Mouse (Mus musculus): Measurements from ENCODE around the gene Rb1. TPM values are rescaled to one million over a fixed set of nuclear protein-coding genes. Genes with fewer than 3 reads are reported as not detected.

The Rb1 gene
- polyA plus RNA-seq, 1 experiment from 2014 or later = 13.0 TPM

GRCm38 (mm10) chr14:73258181-73258580 lies 67.4 kb downstream of the Rb1 start:
- Histone ChIP-seq H3K27ac (ENCODE audit: low read length) (no peak overlapping the region), H3K4me1 (ENCODE audit: control insufficient read depth, insufficient read depth, low read length) (no peaks in the 10 kb centered on the region), H3K9ac (ENCODE audit: low read depth, low read length) (no peak overlapping the region), H3K27me3 (replicated peaks; ENCODE audit: control insufficient read depth, insufficient read depth, low read length) (no peaks in the 10 kb centered on the region), H3K4me3 (ENCODE audit: low read length) (no peak overlapping the region), H3K9me3 (ENCODE audit: control insufficient read depth, low read length) (no peaks in the 10 kb centered on the region), H3K36me3 (ENCODE audit: control insufficient read depth, insufficient read depth, low read length) (no peaks in the 10 kb centered on the region), H3K4me2 (ENCODE audit: low read depth, low read length) (no peak overlapping the region)
- WGBS = 58% methylated on average over 4 of the region's 4 CpGs
- ATAC-seq = no peak

- ATAC-seq = no peak
- H3K4me2 ChIP-seq (ENCODE audit: low read depth, low read length) = no peak overlapping the region
- H3K36me3 ChIP-seq (ENCODE audit: control insufficient read depth, insufficient read depth, low read length) = no peaks in the 10 kb centered on the region
- no peaks in the 10 kb centered on the region for H3K9me3 ChIP-seq (ENCODE audit: control insufficient read depth, low read length)
- no peak overlapping the region for H3K9ac ChIP-seq (ENCODE audit: low read depth, low read length)
- H3K4me1 ChIP-seq (ENCODE audit: control insufficient read depth, insufficient read depth, low read length) = peaks cover 5% of the 10 kb centered on the region; the same call in 1 of the 2 replicates
- no peak overlapping the region for H3K4me3 ChIP-seq (ENCODE audit: low read length)
- H3K27ac ChIP-seq (ENCODE audit: low read length) = no peak overlapping the region
- H3K27me3 ChIP-seq (replicated peaks; ENCODE audit: control insufficient read depth, insufficient read depth, low read length) = no peaks in the 10 kb centered on the region
- 64% methylated on average over 7 of the region's 7 CpGs for WGBS
Observed at GRCm38 (mm10) chr14:73257348-73257747, 68.3 kb downstream of the Rb1 start.

- Histone ChIP-seq H3K9me3 (ENCODE audit: control insufficient read depth, low read length) (no peaks in the 10 kb centered on the region), H3K9ac (ENCODE audit: low read depth, low read length) (no peak overlapping the region), H3K4me1 (ENCODE audit: control insufficient read depth, insufficient read depth, low read length) (peaks cover 5% of the 10 kb centered on the region; the same call in 1 of the 2 replicates), H3K36me3 (ENCODE audit: control insufficient read depth, insufficient read depth, low read length) (no peaks in the 10 kb centered on the region), H3K27ac (ENCODE audit: low read length) (no peak overlapping the region), H3K4me3 (ENCODE audit: low read length) (no peak overlapping the region), H3K27me3 (replicated peaks; ENCODE audit: control insufficient read depth, insufficient read depth, low read length) (no peaks in the 10 kb centered on the region), H3K4me2 (ENCODE audit: low read depth, low read length) (no peak overlapping the region)
- ATAC-seq = no peak
- WGBS = 68% methylated on average over 3 of the region's 3 CpGs
Observed at GRCm38 (mm10) chr14:73255426-73255970, 70.1 kb downstream of the Rb1 start.

GRCm38 (mm10) chr14:73254412-73254811 lies 71.2 kb downstream of the Rb1 start:
- no peaks in the 10 kb centered on the region for H3K36me3 ChIP-seq (ENCODE audit: control insufficient read depth, insufficient read depth, low read length)
- ATAC-seq = peak; percentile 50
- no peaks in the 10 kb centered on the region for H3K27me3 ChIP-seq (replicated peaks; ENCODE audit: control insufficient read depth, insufficient read depth, low read length)
- no peak overlapping the region for H3K9ac ChIP-seq (ENCODE audit: low read depth, low read length)
- H3K4me1 ChIP-seq (ENCODE audit: control insufficient read depth, insufficient read depth, low read length) = peaks cover 5% of the 10 kb centered on the region; the same call in 1 of the 2 replicates
- WGBS = 65% methylated on average over 4 of the region's 4 CpGs
- H3K9me3 ChIP-seq (ENCODE audit: control insufficient read depth, low read length) = no peaks in the 10 kb centered on the region
- no peak overlapping the region for H3K4me3 ChIP-seq (ENCODE audit: low read length)
- H3K4me2 ChIP-seq (ENCODE audit: low read depth, low read length) = no peak overlapping the region
- H3K27ac ChIP-seq (ENCODE audit: low read length) = peak overlapping the region; percentile 93

- Histone ChIP-seq H3K36me3 (ENCODE audit: control insufficient read depth, insufficient read depth, low read length) (no peaks in the 10 kb centered on the region), H3K4me3 (ENCODE audit: low read length) (no peak overlapping the region), H3K4me1 (ENCODE audit: control insufficient read depth, insufficient read depth, low read length) (peaks cover 5% of the 10 kb centered on the region; the same call in 1 of the 2 replicates), H3K27me3 (replicated peaks; ENCODE audit: control insufficient read depth, insufficient read depth, low read length) (no peaks in the 10 kb centered on the region), H3K4me2 (ENCODE audit: low read depth, low read length) (0 out of 2 replicates have a peak overlapping the region, but pooled peaks have one; percentile 5), H3K27ac (ENCODE audit: low read length) (peak overlapping the region; percentile 93), H3K9me3 (ENCODE audit: control insufficient read depth, low read length) (no peaks in the 10 kb centered on the region), H3K9ac (ENCODE audit: low read depth, low read length) (no peak overlapping the region)
- WGBS = 44% methylated on average over 6 of the region's 6 CpGs
- peak; percentile 98 for ATAC-seq
Observed at GRCm38 (mm10) chr14:73253453-73254251, 72.0 kb downstream of the Rb1 start.

GRCm38 (mm10) chr14:73252276-73252675 lies 73.3 kb downstream of the Rb1 start:
- 65% methylated on average over 2 of the region's 2 CpGs for WGBS
- Histone ChIP-seq H3K4me1 (ENCODE audit: control insufficient read depth, insufficient read depth, low read length) (peaks cover 5% of the 10 kb centered on the region; the same call in 1 of the 2 replicates), H3K27ac (ENCODE audit: low read length) (peak overlapping the region; percentile 61)

GRCm38 (mm10) chr14:73250056-73250455 lies 75.6 kb downstream of the Rb1 start:
- H3K9ac ChIP-seq (ENCODE audit: low read depth, low read length) = no peak overlapping the region
- no peak overlapping the region for H3K27ac ChIP-seq (ENCODE audit: low read length)
- no peak overlapping the region for H3K4me3 ChIP-seq (ENCODE audit: low read length)
- no peaks in the 10 kb centered on the region for H3K27me3 ChIP-seq (replicated peaks; ENCODE audit: control insufficient read depth, insufficient read depth, low read length)
- no peaks in the 10 kb centered on the region for H3K9me3 ChIP-seq (ENCODE audit: control insufficient read depth, low read length)
- 90% methylated on average over 2 of the region's 2 CpGs for WGBS
- ATAC-seq = no peak
- no peaks in the 10 kb centered on the region for H3K36me3 ChIP-seq (ENCODE audit: control insufficient read depth, insufficient read depth, low read length)
- H3K4me1 ChIP-seq (ENCODE audit: control insufficient read depth, insufficient read depth, low read length) = peaks cover 5% of the 10 kb centered on the region; the same call in 1 of the 2 replicates
- H3K4me2 ChIP-seq (ENCODE audit: low read depth, low read length) = no peak overlapping the region

More at GRCm38 (mm10) chr14:73252276-73252675, 73.3 kb downstream of the Rb1 start:
- Histone ChIP-seq H3K9ac (ENCODE audit: low read depth, low read length) (no peak overlapping the region), H3K4me2 (ENCODE audit: low read depth, low read length) (no peak overlapping the region), H3K9me3 (ENCODE audit: control insufficient read depth, low read length) (no peaks in the 10 kb centered on the region), H3K36me3 (ENCODE audit: control insufficient read depth, insufficient read depth, low read length) (no peaks in the 10 kb centered on the region), H3K4me3 (ENCODE audit: low read length) (no peak overlapping the region), H3K27me3 (replicated peaks; ENCODE audit: control insufficient read depth, insufficient read depth, low read length) (no peaks in the 10 kb centered on the region)
- ATAC-seq = no peak

GRCm38 (mm10) chr14:73244061-73244597 lies 81.5 kb downstream of the Rb1 start:
- Histone ChIP-seq H3K9ac (ENCODE audit: low read depth, low read length) (no peak overlapping the region), H3K36me3 (ENCODE audit: control insufficient read depth, insufficient read depth, low read length) (no peaks in the 10 kb centered on the region), H3K27me3 (replicated peaks; ENCODE audit: control insufficient read depth, insufficient read depth, low read length) (no peaks in the 10 kb centered on the region), H3K9me3 (ENCODE audit: control insufficient read depth, low read length) (no peaks in the 10 kb centered on the region), H3K27ac (ENCODE audit: low read length) (no peak overlapping the region), H3K4me2 (ENCODE audit: low read depth, low read length) (no peak overlapping the region), H3K4me1 (ENCODE audit: control insufficient read depth, insufficient read depth, low read length) (no peaks in the 10 kb centered on the region), H3K4me3 (ENCODE audit: low read length) (no peak overlapping the region)
- 95% methylated on average over 2 of the region's 2 CpGs for WGBS
- ATAC-seq = no peak

- 23% methylated on average over 3 of the region's 3 CpGs for WGBS
- no peak for ATAC-seq
- Histone ChIP-seq H3K36me3 (ENCODE audit: control insufficient read depth, insufficient read depth, low read length) (no peaks in the 10 kb centered on the region), H3K9me3 (ENCODE audit: control insufficient read depth, low read length) (no peaks in the 10 kb centered on the region), H3K4me1 (ENCODE audit: control insufficient read depth, insufficient read depth, low read length) (no peaks in the 10 kb centered on the region; the same call in 1 of the 2 replicates), H3K9ac (ENCODE audit: low read depth, low read length) (no peak overlapping the region), H3K27me3 (replicated peaks; ENCODE audit: control insufficient read depth, insufficient read depth, low read length) (no peaks in the 10 kb centered on the region), H3K4me3 (ENCODE audit: low read length) (no peak overlapping the region), H3K4me2 (ENCODE audit: low read depth, low read length) (no peak overlapping the region), H3K27ac (ENCODE audit: low read length) (no peak overlapping the region)
Observed at GRCm38 (mm10) chr14:73239857-73240256, 85.8 kb downstream of the Rb1 start.

All from intestine, embryonic 16.5 days (tissue).